Mouse (Mus musculus): ENCODE measurements at regions not wholly inside any gene's neighbourhood (a gene's known extent, or its start where the extent isn't known, plus 50 kb on each side); places are given as distances from the start of the nearest gene placed in this dataset.

- peak overlapping the region; percentile 74 for H3K27ac ChIP-seq (ENCODE audit: insufficient read depth, low read length)
- H3K4me3 ChIP-seq (ENCODE audit: insufficient read depth, low read length), result no peak overlapping the region
- H3K4me1 ChIP-seq (ENCODE audit: control insufficient read depth, insufficient read depth, low read length), result peaks cover 9% of the 10 kb centered on the region
- TF ChIP-seq POLR2A (IDR thresholded peaks at IDR 0.05; ENCODE audit: low read depth, low read length), result no peak
- TF ChIP-seq CTCF (IDR thresholded peaks at IDR 0.05; ENCODE audit: borderline replicate concordance, insufficient read depth, low read length), result no peak
Measured at GRCm38 (mm10) chr11:34980210-34980609, 140.8 kb upstream of the Slit3 start.

- no peak for TF ChIP-seq CTCF (IDR thresholded peaks at IDR 0.05; ENCODE audit: borderline replicate concordance, insufficient read depth, low read length)
- no peak for TF ChIP-seq POLR2A (IDR thresholded peaks at IDR 0.05; ENCODE audit: low read depth, low read length)
- Histone ChIP-seq H3K4me1 (ENCODE audit: control insufficient read depth, insufficient read depth, low read length) (peaks cover 7% of the 10 kb centered on the region), H3K4me3 (ENCODE audit: insufficient read depth, low read length) (no peak overlapping the region), H3K27ac (ENCODE audit: insufficient read depth, low read length) (peak overlapping the region; percentile 80)
Measured at GRCm38 (mm10) chr11:34977861-34978260, 143.2 kb upstream of the Slit3 start.

GRCm38 (mm10) chr11:34975771-34976302 lies 142.4 kb upstream of the Spdl1 start:
- TF ChIP-seq POLR2A (IDR thresholded peaks at IDR 0.05; ENCODE audit: low read depth, low read length) (no peak), CTCF (IDR thresholded peaks at IDR 0.05; ENCODE audit: borderline replicate concordance, insufficient read depth, low read length) (no peak)

GRCm38 (mm10) chr11:34973467-34973921 lies 140.1 kb upstream of the Spdl1 start:
- no peak for TF ChIP-seq CTCF (IDR thresholded peaks at IDR 0.05; ENCODE audit: borderline replicate concordance, insufficient read depth, low read length)
- no peak for TF ChIP-seq POLR2A (IDR thresholded peaks at IDR 0.05; ENCODE audit: low read depth, low read length)
- H3K4me1 ChIP-seq (ENCODE audit: control insufficient read depth, insufficient read depth, low read length), result peaks cover 2% of the 10 kb centered on the region; the same call in 1 of the 2 replicates
- H3K4me3 ChIP-seq (ENCODE audit: insufficient read depth, low read length), result no peak overlapping the region
- H3K27ac ChIP-seq (ENCODE audit: insufficient read depth, low read length), result no peak overlapping the region

More at GRCm38 (mm10) chr11:34975771-34976302, 142.4 kb upstream of the Spdl1 start:
- no peak overlapping the region for H3K4me3 ChIP-seq (ENCODE audit: insufficient read depth, low read length)
- H3K4me1 ChIP-seq (ENCODE audit: control insufficient read depth, insufficient read depth, low read length), result peaks cover 2% of the 10 kb centered on the region; the same call in 1 of the 2 replicates
- H3K27ac ChIP-seq (ENCODE audit: insufficient read depth, low read length), result 0 out of 2 replicates have a peak overlapping the region, but pooled peaks have one; percentile 11

- H3K4me3 ChIP-seq (ENCODE audit: insufficient read depth, low read length), result no peak overlapping the region
Measured at GRCm38 (mm10) chr11:34973012-34973411, 139.6 kb upstream of the Spdl1 start.

GRCm38 (mm10) chr11:34959291-34959690 lies 125.8 kb upstream of the Spdl1 start:
- H3K4me3 ChIP-seq (ENCODE audit: insufficient read depth, low read length), result no peak overlapping the region
- no peak for TF ChIP-seq POLR2A (IDR thresholded peaks at IDR 0.05; ENCODE audit: low read depth, low read length)
- TF ChIP-seq CTCF (IDR thresholded peaks at IDR 0.05; ENCODE audit: borderline replicate concordance, insufficient read depth, low read length), result no peak
- no peak overlapping the region for H3K27ac ChIP-seq (ENCODE audit: insufficient read depth, low read length)
- no peaks in the 10 kb centered on the region for H3K4me1 ChIP-seq (ENCODE audit: control insufficient read depth, insufficient read depth, low read length)

More at GRCm38 (mm10) chr11:34973012-34973411, 139.6 kb upstream of the Spdl1 start:
- no peak for TF ChIP-seq CTCF (IDR thresholded peaks at IDR 0.05; ENCODE audit: borderline replicate concordance, insufficient read depth, low read length)
- Histone ChIP-seq H3K27ac (ENCODE audit: insufficient read depth, low read length) (no peak overlapping the region), H3K4me1 (ENCODE audit: control insufficient read depth, insufficient read depth, low read length) (peaks cover 2% of the 10 kb centered on the region; the same call in 1 of the 2 replicates)

GRCm38 (mm10) chr11:34941486-34942456 lies 108.3 kb upstream of the Spdl1 start:
- Histone ChIP-seq H3K4me3 (ENCODE audit: insufficient read depth, low read length) (no peak overlapping the region), H3K27ac (ENCODE audit: insufficient read depth, low read length) (no peak overlapping the region), H3K4me1 (ENCODE audit: control insufficient read depth, insufficient read depth, low read length) (no peaks in the 10 kb centered on the region)
- TF ChIP-seq POLR2A (IDR thresholded peaks at IDR 0.05; ENCODE audit: low read depth, low read length) (no peak), CTCF (IDR thresholded peaks at IDR 0.05; ENCODE audit: borderline replicate concordance, insufficient read depth, low read length) (no peak)

- TF ChIP-seq CTCF (IDR thresholded peaks at IDR 0.05; ENCODE audit: borderline replicate concordance, insufficient read depth, low read length) (no peak), POLR2A (IDR thresholded peaks at IDR 0.05; ENCODE audit: low read depth, low read length) (no peak)
Measured at GRCm38 (mm10) chr11:34940151-34940550, 106.7 kb upstream of the Spdl1 start.

GRCm38 (mm10) chr11:34939002-34939401 lies 105.6 kb upstream of the Spdl1 start:
- H3K4me1 ChIP-seq (ENCODE audit: control insufficient read depth, insufficient read depth, low read length), result no peaks in the 10 kb centered on the region
- H3K27ac ChIP-seq (ENCODE audit: insufficient read depth, low read length), result no peak overlapping the region
- TF ChIP-seq POLR2A (IDR thresholded peaks at IDR 0.05; ENCODE audit: low read depth, low read length) (no peak), CTCF (IDR thresholded peaks at IDR 0.05; ENCODE audit: borderline replicate concordance, insufficient read depth, low read length) (no peak)
- no peak overlapping the region for H3K4me3 ChIP-seq (ENCODE audit: insufficient read depth, low read length)

More at GRCm38 (mm10) chr11:34940151-34940550, 106.7 kb upstream of the Spdl1 start:
- no peak overlapping the region for H3K27ac ChIP-seq (ENCODE audit: insufficient read depth, low read length)
- no peak overlapping the region for H3K4me3 ChIP-seq (ENCODE audit: insufficient read depth, low read length)
- no peaks in the 10 kb centered on the region for H3K4me1 ChIP-seq (ENCODE audit: control insufficient read depth, insufficient read depth, low read length)

GRCm38 (mm10) chr11:34932191-34932590 lies 98.8 kb upstream of the Spdl1 start:
- Histone ChIP-seq H3K4me1 (ENCODE audit: control insufficient read depth, insufficient read depth, low read length) (no peaks in the 10 kb centered on the region), H3K27ac (ENCODE audit: insufficient read depth, low read length) (no peak overlapping the region), H3K4me3 (ENCODE audit: insufficient read depth, low read length) (no peak overlapping the region)
- TF ChIP-seq POLR2A (IDR thresholded peaks at IDR 0.05; ENCODE audit: low read depth, low read length) (no peak), CTCF (IDR thresholded peaks at IDR 0.05; ENCODE audit: borderline replicate concordance, insufficient read depth, low read length) (no peak)

All from embryonic fibroblast, embryonic 13.5 days (primary cell).